In the genomic region with DNA sequence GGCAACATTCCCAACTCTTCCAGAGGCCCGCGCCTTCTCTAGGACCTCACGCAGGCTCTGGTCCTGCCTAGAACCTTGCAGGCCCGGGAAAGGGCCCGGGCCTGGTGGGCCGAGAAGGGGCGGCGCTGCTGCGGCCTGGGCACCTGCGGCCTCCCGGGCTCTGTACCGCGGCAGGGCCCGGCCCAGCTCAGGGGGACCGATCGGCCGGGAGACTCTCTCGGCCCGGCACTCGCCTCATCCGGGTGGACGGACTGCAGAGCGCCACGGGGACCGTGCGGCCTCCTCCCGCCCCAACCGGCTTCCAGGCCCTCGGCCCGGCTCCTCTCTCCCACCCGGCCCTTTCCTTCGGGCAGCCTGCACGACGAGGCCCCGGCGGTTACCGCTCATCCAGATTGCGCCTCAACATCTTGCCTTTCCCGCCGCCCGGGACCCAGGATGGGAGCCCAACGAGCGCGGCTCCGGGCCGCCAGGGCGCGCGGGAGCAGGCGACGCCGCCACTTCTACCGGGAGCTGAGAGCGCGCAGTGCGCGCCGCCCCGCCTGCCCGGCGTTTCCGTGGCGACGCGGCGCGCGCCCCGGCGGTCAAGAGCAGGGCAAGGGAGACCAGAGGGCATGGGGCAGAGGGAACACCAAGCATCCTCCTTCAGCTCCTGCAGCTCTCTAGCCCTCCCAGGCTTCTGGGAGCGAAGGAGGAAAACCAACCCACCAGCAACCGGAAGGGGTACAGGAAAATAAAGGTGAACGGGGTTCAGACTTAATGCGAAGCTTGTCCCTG, we compare ENCODE assay signal across 9 mouse cellular contexts. TPM values are rescaled to one million over a fixed set of nuclear protein-coding genes. Genes with fewer than 3 reads are reported as not detected.
DNase-seq lines count a peak whose midpoint lies in the region; ATAC-seq and TF ChIP-seq lines count a peak whose summit lies in the region.
"Had no signal": no experiment of that assay in that cellular context is flagged by ENCODE, and none has a peak within 500 bp of the region (broad histone marks: within the 10 kb centered on the region; RNA-seq: fewer than 3 reads in every experiment).

Fam92a (minus strand) TSS at position 698 of the 774 bp plus-strand sequence.

- peak; percentile 90 for ATAC-seq in embryonic facial prominence, embryonic 11.5 days (replicated peaks; ENCODE audit: insufficient number of reproducible peaks, low FRiP score, low TSS enrichment, low read depth)
- ATAC-seq in limb, embryonic 15.5 days (ENCODE audit: insufficient number of reproducible peaks, low FRiP score, low TSS enrichment, low read depth), result peak; percentile 77
- ATAC-seq in midbrain, postnatal 0 days (ENCODE audit: low FRiP score), result peak; percentile 91

- no peaks in the 10 kb centered on the region for H3K4me1 ChIP-seq in embryonic facial prominence, embryonic 11.5 days (ENCODE audit: control insufficient read depth, insufficient read depth, low read length)
- H3K4me1 ChIP-seq in limb, embryonic 15.5 days, result peaks cover 9% of the 10 kb centered on the region
- H3K4me1 ChIP-seq in midbrain, postnatal 0 days (ENCODE audit: insufficient read depth, low read length), result peaks cover 7% of the 10 kb centered on the region; the same call in 1 of the 2 replicates

- peak within 1 kb of the TSS; percentile 87 for H3K27ac ChIP-seq in embryonic facial prominence, embryonic 11.5 days (replicated peaks; ENCODE audit: low read depth, low read length)
- peak within 1 kb of the TSS; percentile 94 for H3K27ac ChIP-seq in limb, embryonic 15.5 days
- peak within 1 kb of the TSS; percentile 94 for H3K27ac ChIP-seq in midbrain, postnatal 0 days (ENCODE audit: low read depth, low read length)

- peak within 1 kb of the TSS; percentile 99 for H3K9ac ChIP-seq in embryonic facial prominence, embryonic 11.5 days (replicated peaks; ENCODE audit: low read length)
- H3K9ac ChIP-seq in limb, embryonic 15.5 days, result peak within 1 kb of the TSS; percentile 91
- peak within 1 kb of the TSS; percentile 99 for H3K9ac ChIP-seq in midbrain, postnatal 0 days (replicated peaks; ENCODE audit: low read length, poor library complexity, severe bottlenecking)

- under 1% methylated on average over 68 of the region's 74 CpGs for WGBS in embryonic facial prominence, embryonic 11.5 days
- under 1% methylated on average over 74 of the region's 74 CpGs for WGBS in limb, embryonic 15.5 days
- WGBS in midbrain, postnatal 0 days, result 1% methylated on average over 67 of the region's 74 CpGs

- TF ChIP-seq CTCF in midbrain, postnatal 0 days (IDR thresholded peaks at IDR 0.05), result no peak

- H3K4me3 ChIP-seq in embryonic facial prominence, embryonic 11.5 days (ENCODE audit: low read depth, low read length), result peak within 1 kb of the TSS; percentile 86
- H3K4me3 ChIP-seq in limb, embryonic 15.5 days, result peak within 1 kb of the TSS; percentile 81
- H3K4me3 ChIP-seq in midbrain, postnatal 0 days (ENCODE audit: low read depth, low read length), result peak within 1 kb of the TSS; percentile 73

- peaks cover 3% of the 10 kb centered on the region; the same call in 1 of the 2 replicates for H3K36me3 ChIP-seq in embryonic facial prominence, embryonic 11.5 days (replicated peaks; ENCODE audit: control insufficient read depth, insufficient read depth, low read depth, low read length)
- peaks cover 15% of the 10 kb centered on the region for H3K36me3 ChIP-seq in limb, embryonic 15.5 days
- 0 out of 2 replicates have a peak, but pooled peaks cover 3% of the 10 kb centered on the region for H3K36me3 ChIP-seq in midbrain, postnatal 0 days (ENCODE audit: insufficient read depth, low read length)

- H3K4me2 ChIP-seq in embryonic facial prominence, embryonic 11.5 days (ENCODE audit: low read depth, low read length), result peak within 1 kb of the TSS; percentile 69
- peak within 1 kb of the TSS; percentile 61 for H3K4me2 ChIP-seq in limb, embryonic 15.5 days
- peak within 1 kb of the TSS; percentile 72 for H3K4me2 ChIP-seq in midbrain, postnatal 0 days (ENCODE audit: low read depth, low read length, poor library complexity, severe bottlenecking)

- peak; percentile 27 to 78 for DNase-seq in urinary bladder, adult 18-20 months (ENCODE audit: low spot score in 2 of 2)
- DNase-seq in urinary bladder, postnatal 10 days (ENCODE audit: low spot score), result no peak
- peak; percentile 72 for DNase-seq in embryonic facial prominence, embryonic 11.5 days (ENCODE audit: low spot score)
- peak; percentile 46 for DNase-seq in heart, adult 8-10 months (ENCODE audit: low spot score)
- peak; percentile 50 to 61 for DNase-seq in kidney, adult 8-10 months
- DNase-seq in midbrain, postnatal 0 days (ENCODE audit: low spot score), result peak; percentile 80
- DNase-seq in spleen, postnatal 36 days (ENCODE audit: low spot score in 2 of 2), result peak; percentile 34 to 46

- H3K9me3 ChIP-seq in embryonic facial prominence, embryonic 11.5 days (replicated peaks; ENCODE audit: control insufficient read depth, low read length), result no peaks in the 10 kb centered on the region
- no peaks in the 10 kb centered on the region for H3K9me3 ChIP-seq in limb, embryonic 15.5 days
- H3K9me3 ChIP-seq in midbrain, postnatal 0 days (ENCODE audit: low read length), result no peaks in the 10 kb centered on the region

- H3K27me3 ChIP-seq in embryonic facial prominence, embryonic 11.5 days (ENCODE audit: control insufficient read depth, insufficient read depth, low read length), result no peaks in the 10 kb centered on the region
- no peaks in the 10 kb centered on the region for H3K27me3 ChIP-seq in limb, embryonic 15.5 days
- H3K27me3 ChIP-seq in midbrain, postnatal 0 days (ENCODE audit: insufficient read depth, low read length), result no peaks in the 10 kb centered on the region

RNA-seq across cellular contexts. Expression of gene Fam92a, which starts in this region (rescaled TPM):
- polyA plus RNA-seq in embryonic facial prominence, embryonic 11.5 days (2014; fragmentation: Nextera tagmentation; extraction: Ambion mirVana), result 120 and 137 TPM in 2 replicates
- 10 to 100 TPM; 15.2 to 19.9 (median 18.5) TPM for total RNA-seq in heart, adult 8-10 months (2022)
- polyA plus RNA-seq in limb, embryonic 15.5 days (2015; fragmentation: Nextera tagmentation; extraction: Ambion mirVana), result 86.3 and 88.2 TPM in 2 replicates
- 76.0 and 79.8 TPM in 2 replicates for total RNA-seq in midbrain, postnatal 0 days (2014; rRNA removed)
- polyA plus RNA-seq in midbrain, postnatal 0 days (2015; fragmentation: Nextera tagmentation; extraction: Ambion mirVana), result 125 and 143 TPM in 2 replicates
- total RNA-seq: MEL had no signal
